Mouse (Mus musculus) ES-E14 (cell line): Measurements from ENCODE around the gene Gm10300. TPM values are rescaled to one million over a fixed set of nuclear protein-coding genes. Genes with fewer than 3 reads are reported as not detected.

ENCODE experiments used
- DNase-seq: peaks from one replicate; pipeline ENCODE4 v3.0.0-alpha.2; 2013; ENCODE audit warnings: low read depth, low spot score
- H3K27ac ChIP-seq: 2 replicates; pipeline ENCODE4 v1.5.1; 2012; ENCODE audit warnings: low read depth, mild to moderate bottlenecking, low read length, moderate library complexity, mixed read lengths; ENCODE audit not compliant: poor library complexity, insufficient read depth, severe bottlenecking
- H3K36me3 ChIP-seq: 2 replicates; pipeline ENCODE4 v1.6.1; 2012; ENCODE audit warnings: mild to moderate bottlenecking, low read length, moderate library complexity, mixed read lengths; ENCODE audit not compliant: control insufficient read depth, poor library complexity, insufficient read depth, severe bottlenecking
- H3K4me1 ChIP-seq, 2 experiments: fragments of 150-350 bp in 1 of 2; sonication (generic) in 1 of 2; 2 replicates each; pipeline ENCODE4 v1.6.1; 2012; ENCODE audit warnings: low read length in 2 of 2, mild to moderate bottlenecking in 1 of 2, mixed read lengths in 1 of 2; ENCODE audit not compliant: control insufficient read depth in 2 of 2, insufficient read depth in 2 of 2, poor library complexity in 1 of 2
- H3K4me3 ChIP-seq, 2 experiments: fragments of 150-350 bp in 1 of 2; sonication (generic) in 1 of 2; 2 replicates each; pipeline ENCODE4 v1.5.1; 2012; ENCODE audit warnings: low read length in 2 of 2, low read depth in 1 of 2, mild to moderate bottlenecking in 1 of 2, mixed read lengths in 1 of 2; ENCODE audit not compliant: insufficient read depth in 1 of 2, poor library complexity in 1 of 2, severe bottlenecking in 1 of 2
- H3K9ac ChIP-seq: 2 replicates; pipeline ENCODE4 v1.6.1; 2012; ENCODE audit warnings: low read depth, mild to moderate bottlenecking, low read length, mixed read lengths; ENCODE audit not compliant: poor library complexity, insufficient read depth, severe bottlenecking
- H3K9me3 ChIP-seq: fragments of 150-350 bp; sonication (generic); 2 replicates; pipeline ENCODE4 v1.6.1; 2012; ENCODE audit warnings: low read depth, mild to moderate bottlenecking, low read length; ENCODE audit not compliant: control insufficient read depth, insufficient read depth
- CHD2 ChIP-seq: IDR thresholded peaks from 2 replicates; pipeline ENCODE4 v1.6.1; 2014; ENCODE audit warnings: mild to moderate bottlenecking, low read depth, low read length, inconsistent platforms
- HCFC1 ChIP-seq: IDR thresholded peaks from 2 replicates; pipeline ENCODE4 v1.6.1; 2012; ENCODE audit warnings: low read length, inconsistent platforms, borderline replicate concordance; ENCODE audit not compliant: insufficient read depth
- MAFK ChIP-seq: IDR thresholded peaks from 2 replicates; pipeline ENCODE4 v1.6.1; 2014; ENCODE audit warnings: mild to moderate bottlenecking, low read depth, low read length, inconsistent platforms; ENCODE audit not compliant: insufficient read depth
- ZC3H11A ChIP-seq: IDR thresholded peaks from 2 replicates; pipeline ENCODE4 v1.6.1; 2012; ENCODE audit warnings: low read depth, mild to moderate bottlenecking, inconsistent platforms, low read length, borderline replicate concordance
- ZNF384 ChIP-seq: IDR thresholded peaks from 2 replicates; pipeline ENCODE4 v1.6.1; 2012; ENCODE audit warnings: low read depth, low read length, inconsistent platforms
- in situ Hi-C, 2 experiments: fragments of 600-800 bp; cut with MboI; formaldehyde crosslinking; loops; one replicate each; pipeline ENCODE4 v1.15.1; 2025; ENCODE audit warnings: low sequenced_read_pairs in 2 of 2, inconsistent platforms in 1 of 2; ENCODE audit not compliant: unreplicated experiment in 2 of 2
- total RNA-seq: library from RNA; depleted of rRNA; stranded (reverse); fragments of 300-350 nt; gene quantifications from 2 replicates; pipeline ENCODE4 v1.2.3, GENCODE M21; 2012

The Gm10300 gene
- total RNA-seq, 1 experiment: not detected

- DNase-seq: no peak
- Histone ChIP-seq H3K9me3 (no peaks in the 10 kb centered on the region), H3K4me1 (peaks cover 5 to 8% of the 10 kb centered on the region in 2 experiments; a peak in 2 of 4 replicates), H3K4me3 (no peak overlapping the region), H3K27ac (no peak overlapping the region), H3K36me3 (peaks cover 2% of the 10 kb centered on the region; the same call in 1 of the 2 replicates), H3K9ac (no peak overlapping the region)
- in situ Hi-C loops: no loop called here
- TF ChIP-seq CHD2 (no peak), HCFC1 (no peak)
Measured at GRCm38 (mm10) chr4:132072156-132072555, 2.3 kb upstream of the Gm10300 start.

- DNase-seq: no peak
- Histone ChIP-seq H3K9ac (no peak overlapping the region), H3K4me3 (no peak overlapping the region), H3K4me1 (peaks cover 5 to 8% of the 10 kb centered on the region in 2 experiments; a peak in 2 of 4 replicates), H3K27ac (no peak overlapping the region), H3K36me3 (peaks cover 2% of the 10 kb centered on the region; the same call in 1 of the 2 replicates), H3K9me3 (no peaks in the 10 kb centered on the region)
- no peak for TF ChIP-seq HCFC1
- TF ChIP-seq CHD2: no peak
- no peak for TF ChIP-seq ZC3H11A
- no peak for TF ChIP-seq ZNF384
- no peak for TF ChIP-seq MAFK
- in situ Hi-C loops: no loop called here
Measured at GRCm38 (mm10) chr4:132072946-132073345, 1.6 kb upstream of the Gm10300 start.

- peak; percentile 98 for DNase-seq
- H3K36me3 ChIP-seq: peaks cover 2% of the 10 kb centered on the region; the same call in 1 of the 2 replicates
- peaks cover 5 to 8% of the 10 kb centered on the region in 2 experiments; a peak in 2 of 4 replicates for H3K4me1 ChIP-seq
- in situ Hi-C loops: no loop called here
- no peaks in the 10 kb centered on the region for H3K9me3 ChIP-seq
- peak within 1 kb of the TSS; percentile 85 to 98 for H3K4me3 ChIP-seq
- peak within 1 kb of the TSS; percentile 74 for H3K9ac ChIP-seq
- no peak within 1 kb of the TSS for H3K27ac ChIP-seq
- TF ChIP-seq HCFC1 (peak; percentile 28; the same call in 1 of the 2 replicates), CHD2 (peak; percentile 68; the same call in 1 of the 2 replicates), ZNF384 (no peak), MAFK (peak; percentile 22; the same call in 1 of the 2 replicates)
Measured at GRCm38 (mm10) chr4:132074933-132075769, 654 bp downstream of the Gm10300 start, which contains the start of gene Epb41. Gene Epb41 (minus strand): TSS chr4:132075321.

- in situ Hi-C loops: no loop called here
- Histone ChIP-seq H3K9me3 (no peaks in the 10 kb centered on the region), H3K4me1 (peaks cover 5 to 8% of the 10 kb centered on the region in 2 experiments; a peak in 2 of 4 replicates), H3K9ac (no peak overlapping the region), H3K4me3 (no peak overlapping the region), H3K27ac (no peak overlapping the region), H3K36me3 (peaks cover 2% of the 10 kb centered on the region; the same call in 1 of the 2 replicates)
- DNase-seq: no peak
- TF ChIP-seq ZC3H11A (no peak), MAFK (no peak), ZNF384 (no peak), CHD2 (no peak), HCFC1 (no peak)
Measured at GRCm38 (mm10) chr4:132075796-132076195, 1.3 kb downstream of the Gm10300 start.
